Mouse (Mus musculus): ENCODE data around the gene Iqcd. TPM values are rescaled to one million over a fixed set of nuclear protein-coding genes. Genes with fewer than 3 reads are reported as not detected.

Gene Iqcd
- polyA plus RNA-seq, 2 experiments = 1.0 to 2.0 TPM

DNA sequence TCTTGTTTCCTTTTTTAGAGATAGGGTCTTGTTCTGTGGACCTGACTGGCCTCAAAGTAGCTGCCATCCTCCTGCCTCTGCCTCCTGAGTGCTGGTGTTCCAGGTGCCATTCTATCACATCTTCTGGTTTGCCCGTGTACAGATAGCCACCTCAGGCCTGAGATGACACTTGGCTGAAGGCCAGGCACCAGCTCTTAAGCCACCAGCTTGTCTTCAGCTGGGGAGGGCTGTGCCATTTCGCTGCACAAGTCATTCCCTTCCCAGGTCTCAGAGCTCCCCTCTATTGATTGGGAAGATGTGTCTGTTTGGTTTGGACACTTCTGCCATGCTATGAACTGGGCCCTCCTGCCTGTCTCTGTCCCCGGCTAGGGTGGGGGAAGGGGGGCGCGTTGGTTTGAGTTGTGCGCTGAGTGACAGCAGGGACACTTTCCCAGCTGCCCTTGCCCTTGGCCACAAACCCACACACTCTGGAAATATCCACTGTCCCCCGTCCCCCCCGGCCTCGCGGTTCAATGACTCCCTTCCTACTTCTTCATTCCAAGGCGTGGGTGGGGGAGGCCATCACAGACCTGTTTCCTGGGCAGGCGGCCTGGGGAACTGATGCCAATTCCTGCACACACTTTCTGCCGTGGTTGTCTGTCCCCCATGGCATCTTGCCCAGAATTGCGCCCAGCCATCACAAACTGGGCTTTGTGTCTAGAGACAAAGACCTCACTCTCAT lies 54.7 kb downstream of the Iqcd start:
- H3K4me2 ChIP-seq (ENCODE audit: low read depth) = no peak overlapping the region
- no peak overlapping the region for H3K4me3 ChIP-seq (ENCODE audit: insufficient read depth in 1 of 2, low read depth in 2 of 2, low read length in 2 of 2)
- ATAC-seq (ENCODE audit: insufficient read depth) = no peak
- H3K4me1 ChIP-seq (replicated peaks; ENCODE audit: control insufficient read depth in 2 of 2, insufficient read depth in 2 of 2, low read length in 1 of 2) = peaks cover 2% of the 10 kb centered on the region in 2 experiments; a peak in 2 of 4 replicates
- H3K36me3 ChIP-seq (replicated peaks; ENCODE audit: control insufficient read depth, insufficient read depth, low read depth) = no peaks in the 10 kb centered on the region
- 11% methylated on average over 14 of the region's 14 CpGs for WGBS (ENCODE audit: insufficient replicate concordance)
- H3K9me3 ChIP-seq (ENCODE audit: control insufficient read depth, low read length) = no peaks in the 10 kb centered on the region
- no peak overlapping the region for H3K27ac ChIP-seq
- no peak for TF ChIP-seq EP300 (IDR thresholded peaks at IDR 0.05; ENCODE audit: low read depth)
- no peak for TF ChIP-seq CTCF (IDR thresholded peaks at IDR 0.05; ENCODE audit: low read depth)
- no peak overlapping the region for H3K9ac ChIP-seq (replicated peaks)
- DNase-seq (ENCODE audit: low read depth in 3 of 3, low spot score in 3 of 3) = no peak
- peaks cover 9% of the 10 kb centered on the region for H3K27me3 ChIP-seq (ENCODE audit: control insufficient read depth, insufficient read depth, low read length)

DNA sequence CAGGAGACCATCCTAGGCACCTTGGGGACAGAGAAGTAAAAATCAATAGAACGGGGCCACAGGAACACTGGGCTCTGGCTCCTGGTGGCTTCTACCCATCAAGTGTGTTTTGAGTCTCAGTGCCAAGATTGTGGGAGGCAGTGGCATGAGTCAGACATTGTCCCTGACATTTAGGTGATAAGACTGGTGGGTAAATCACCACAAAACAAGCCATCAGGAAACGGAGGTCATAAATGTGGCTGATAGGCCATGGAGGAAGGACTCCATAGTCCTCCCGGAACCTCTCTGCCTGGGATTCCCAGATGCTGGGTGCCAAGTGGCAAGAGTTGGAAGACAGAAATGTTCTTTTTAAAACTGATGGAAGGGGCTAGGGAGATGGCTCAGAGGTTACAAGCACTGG lies 55.4 kb downstream of the Iqcd start:
- Histone ChIP-seq H3K4me2 (ENCODE audit: low read depth) (no peak overlapping the region), H3K27ac (no peak overlapping the region), H3K36me3 (replicated peaks; ENCODE audit: control insufficient read depth, insufficient read depth, low read depth) (no peaks in the 10 kb centered on the region), H3K9ac (replicated peaks) (no peak overlapping the region), H3K4me3 (ENCODE audit: insufficient read depth in 1 of 2, low read depth in 2 of 2, low read length in 2 of 2) (no peak overlapping the region), H3K4me1 (replicated peaks; ENCODE audit: control insufficient read depth in 2 of 2, insufficient read depth in 2 of 2, low read length in 1 of 2) (peaks cover 2 to 6% of the 10 kb centered on the region in 2 experiments; a peak in 2 of 4 replicates), H3K27me3 (ENCODE audit: control insufficient read depth, insufficient read depth, low read length) (peaks cover 13% of the 10 kb centered on the region), H3K9me3 (ENCODE audit: control insufficient read depth, low read length) (no peaks in the 10 kb centered on the region)
- no peak for ATAC-seq (ENCODE audit: insufficient read depth)
- WGBS (ENCODE audit: insufficient replicate concordance) = 19% methylated on average over 3 of the region's 3 CpGs
- DNase-seq (ENCODE audit: low read depth in 3 of 3, low spot score in 3 of 3) = no peak
- TF ChIP-seq CTCF (IDR thresholded peaks at IDR 0.05; ENCODE audit: low read depth) (no peak), EP300 (IDR thresholded peaks at IDR 0.05; ENCODE audit: low read depth) (no peak)

DNA sequence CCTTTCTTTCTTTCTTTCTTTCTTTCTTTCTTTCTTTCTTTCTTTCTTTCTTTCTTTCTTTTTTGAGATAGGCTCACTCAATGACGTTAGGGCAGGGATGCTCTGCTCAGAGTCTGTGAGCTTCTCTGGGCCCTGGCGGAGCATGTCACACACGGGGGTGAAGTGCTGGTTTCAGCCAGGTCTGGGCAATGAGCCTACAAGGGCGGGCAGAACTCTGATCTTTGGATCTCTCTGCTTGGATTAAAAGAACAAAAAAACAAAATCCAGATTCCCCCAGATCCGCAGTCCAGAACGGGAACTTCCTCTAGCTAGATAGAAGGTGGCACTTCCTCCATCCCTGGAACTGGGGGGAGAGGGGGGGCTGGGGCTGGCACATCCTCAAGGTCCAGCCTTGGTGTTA lies 57.0 kb downstream of the Iqcd start:
- no peak for DNase-seq (ENCODE audit: low read depth in 3 of 3, low spot score in 3 of 3)
- H3K9ac ChIP-seq (replicated peaks) = no peak overlapping the region
- no peak for ATAC-seq (ENCODE audit: insufficient read depth)
- no peak overlapping the region for H3K27ac ChIP-seq
- no peak overlapping the region for H3K4me3 ChIP-seq (ENCODE audit: insufficient read depth in 1 of 2, low read depth in 2 of 2, low read length in 2 of 2)
- TF ChIP-seq EP300 (IDR thresholded peaks at IDR 0.05; ENCODE audit: low read depth) (no peak), CTCF (IDR thresholded peaks at IDR 0.05; ENCODE audit: low read depth) (no peak)
- H3K4me1 ChIP-seq (replicated peaks; ENCODE audit: control insufficient read depth in 2 of 2, insufficient read depth in 2 of 2, low read length in 1 of 2) = peaks cover 2 to 6% of the 10 kb centered on the region in 2 experiments; a peak in 2 of 4 replicates
- H3K9me3 ChIP-seq (ENCODE audit: control insufficient read depth, low read length) = no peaks in the 10 kb centered on the region
- 36% methylated on average over 6 of the region's 6 CpGs for WGBS (ENCODE audit: insufficient replicate concordance)
- peaks cover 28% of the 10 kb centered on the region for H3K27me3 ChIP-seq (ENCODE audit: control insufficient read depth, insufficient read depth, low read length)
- H3K36me3 ChIP-seq (replicated peaks; ENCODE audit: control insufficient read depth, insufficient read depth, low read depth) = no peaks in the 10 kb centered on the region
- H3K4me2 ChIP-seq (ENCODE audit: low read depth) = no peak overlapping the region

DNA sequence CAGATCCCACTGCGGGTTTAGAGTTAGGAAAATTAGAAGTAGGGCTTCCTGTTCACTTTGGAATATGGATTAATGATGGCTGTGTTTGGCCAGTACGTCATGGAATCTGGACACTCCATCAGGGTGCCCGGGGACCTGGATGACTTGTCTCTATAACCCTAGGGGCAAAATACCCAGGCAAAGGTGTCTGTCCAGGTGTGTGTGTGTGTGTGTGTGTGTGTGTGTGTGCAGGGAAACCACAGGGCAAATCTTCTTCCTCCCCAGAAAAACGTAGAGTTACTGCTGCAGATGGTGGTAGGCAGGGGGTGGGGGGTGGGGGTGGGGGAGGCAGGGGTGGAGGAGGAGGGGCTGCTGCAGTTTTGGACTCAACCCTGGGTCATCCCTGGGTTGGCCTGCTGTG lies 58.5 kb downstream of the Iqcd start:
- Histone ChIP-seq H3K27me3 (ENCODE audit: control insufficient read depth, insufficient read depth, low read length) (peaks cover 29% of the 10 kb centered on the region), H3K4me3 (ENCODE audit: insufficient read depth in 1 of 2, low read depth in 2 of 2, low read length in 2 of 2) (no peak overlapping the region), H3K9me3 (ENCODE audit: control insufficient read depth, low read length) (no peaks in the 10 kb centered on the region), H3K36me3 (replicated peaks; ENCODE audit: control insufficient read depth, insufficient read depth, low read depth) (no peaks in the 10 kb centered on the region), H3K4me1 (replicated peaks; ENCODE audit: control insufficient read depth in 2 of 2, insufficient read depth in 2 of 2, low read length in 1 of 2) (peaks cover 2 to 6% of the 10 kb centered on the region in 2 experiments; a peak in 2 of 4 replicates), H3K9ac (replicated peaks) (no peak overlapping the region), H3K4me2 (ENCODE audit: low read depth) (no peak overlapping the region), H3K27ac (no peak overlapping the region)
- TF ChIP-seq CTCF (IDR thresholded peaks at IDR 0.05; ENCODE audit: low read depth) (no peak), EP300 (IDR thresholded peaks at IDR 0.05; ENCODE audit: low read depth) (no peak)
- 54% methylated on average over 4 of the region's 4 CpGs for WGBS (ENCODE audit: insufficient replicate concordance)
- DNase-seq (ENCODE audit: low read depth in 3 of 3, low spot score in 3 of 3) (no peak), ATAC-seq (ENCODE audit: insufficient read depth) (no peak)

DNA sequence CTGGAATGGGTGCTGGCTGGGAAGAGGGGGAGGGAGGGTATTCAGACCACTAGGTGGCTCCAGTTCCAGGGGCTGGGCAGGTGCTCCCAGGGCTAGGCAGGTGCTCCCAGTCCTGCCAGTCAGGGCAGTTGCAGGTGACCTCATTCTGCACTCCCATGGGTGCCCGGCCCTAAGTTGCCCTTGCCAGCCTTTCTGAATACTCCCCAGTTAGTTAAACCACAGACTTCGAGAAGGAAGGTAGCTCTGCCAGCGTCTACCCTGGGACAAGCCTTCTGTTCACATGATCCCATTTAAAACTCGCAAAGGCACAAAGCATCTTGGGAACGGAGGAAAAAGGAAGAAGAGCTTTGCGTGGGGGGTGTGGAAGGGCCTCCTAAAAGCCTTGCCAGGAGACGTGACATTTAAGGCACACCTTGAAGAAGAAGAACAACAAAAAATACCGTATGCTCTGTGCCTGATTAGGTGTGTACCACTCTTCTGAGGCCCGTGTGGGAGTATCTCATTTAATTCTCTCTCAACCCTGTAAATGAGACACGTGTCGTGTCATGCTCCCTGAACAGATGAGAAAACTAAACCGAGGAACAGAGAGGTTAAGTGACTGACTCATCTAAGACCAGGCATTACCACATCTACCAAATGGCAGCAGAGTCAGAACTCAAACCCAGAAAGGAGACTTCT lies 59.1 kb downstream of the Iqcd start:
- no peak for ATAC-seq (ENCODE audit: insufficient read depth)
- TF ChIP-seq CTCF (IDR thresholded peaks at IDR 0.05; ENCODE audit: low read depth) (0 out of 2 replicates have a peak, but pooled peaks have one; percentile 15), EP300 (IDR thresholded peaks at IDR 0.05; ENCODE audit: low read depth) (no peak)
- WGBS (ENCODE audit: insufficient replicate concordance) = 16% methylated on average over 12 of the region's 12 CpGs
- Histone ChIP-seq H3K4me2 (ENCODE audit: low read depth) (peak overlapping the region; percentile 55), H3K9me3 (ENCODE audit: control insufficient read depth, low read length) (no peaks in the 10 kb centered on the region), H3K36me3 (replicated peaks; ENCODE audit: control insufficient read depth, insufficient read depth, low read depth) (no peaks in the 10 kb centered on the region), H3K27ac (no peak overlapping the region), H3K27me3 (ENCODE audit: control insufficient read depth, insufficient read depth, low read length) (peaks cover 29% of the 10 kb centered on the region), H3K4me3 (ENCODE audit: insufficient read depth in 1 of 2, low read depth in 2 of 2, low read length in 2 of 2) (no peak overlapping the region), H3K4me1 (replicated peaks; ENCODE audit: control insufficient read depth in 2 of 2, insufficient read depth in 2 of 2, low read length in 1 of 2) (peaks cover 2 to 6% of the 10 kb centered on the region in 2 experiments; a peak in 2 of 4 replicates), H3K9ac (replicated peaks) (no peak overlapping the region)
- DNase-seq (ENCODE audit: low read depth in 3 of 3, low spot score in 3 of 3) = no peak

Measured in liver, embryonic 14.5 days (tissue).